Mouse (Mus musculus) skeletal muscle tissue, adult 2 months (tissue): ENCODE results near the gene Map2k6.

Experiments used
- DNase-seq: peaks from one replicate; pipeline ENCODE4 v3.0.0-alpha.2; 2012; ENCODE audit warnings: low read depth, low spot score

The Map2k6 gene

GRCm38 (mm10) chr11:110450758-110451121 is 51.8 kb downstream of the Map2k6 start:
- DNase-seq = no peak

- DNase-seq = no peak
Measured at GRCm38 (mm10) chr11:110451590-110451989, 52.7 kb downstream of the Map2k6 start.

DNA sequence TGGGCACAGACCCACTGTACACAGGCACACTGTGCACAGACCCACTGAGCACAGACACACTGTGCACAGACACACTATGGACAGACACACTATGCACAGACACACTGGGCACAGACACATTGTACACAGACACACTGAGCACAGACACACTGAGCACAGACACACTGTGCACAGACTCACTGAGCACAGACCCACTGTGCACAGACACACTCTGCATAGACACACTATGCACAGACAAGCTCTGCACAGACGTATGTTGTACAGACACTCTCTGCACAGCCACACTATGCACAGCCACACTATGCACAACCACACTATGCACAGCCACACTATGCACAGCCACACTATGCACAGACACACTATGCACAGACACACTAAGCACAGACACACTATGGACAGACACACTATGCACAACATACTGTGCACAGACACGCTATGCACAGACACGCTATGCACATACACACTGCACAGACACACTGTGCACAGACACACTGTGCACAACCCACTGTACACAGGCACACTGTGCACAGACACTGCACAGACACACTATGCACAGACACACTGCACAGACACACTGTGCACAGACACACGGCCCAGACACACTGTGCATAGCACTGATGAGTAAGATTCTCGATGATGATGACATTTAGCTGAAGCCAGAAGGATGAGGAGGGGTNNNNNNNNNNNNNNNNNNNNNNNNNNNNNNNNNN is 54.7 kb downstream of the Map2k6 start:
- no peak for DNase-seq

GRCm38 (mm10) chr11:110457441-110457912 is 58.6 kb downstream of the Map2k6 start:
- no peak for DNase-seq

DNA sequence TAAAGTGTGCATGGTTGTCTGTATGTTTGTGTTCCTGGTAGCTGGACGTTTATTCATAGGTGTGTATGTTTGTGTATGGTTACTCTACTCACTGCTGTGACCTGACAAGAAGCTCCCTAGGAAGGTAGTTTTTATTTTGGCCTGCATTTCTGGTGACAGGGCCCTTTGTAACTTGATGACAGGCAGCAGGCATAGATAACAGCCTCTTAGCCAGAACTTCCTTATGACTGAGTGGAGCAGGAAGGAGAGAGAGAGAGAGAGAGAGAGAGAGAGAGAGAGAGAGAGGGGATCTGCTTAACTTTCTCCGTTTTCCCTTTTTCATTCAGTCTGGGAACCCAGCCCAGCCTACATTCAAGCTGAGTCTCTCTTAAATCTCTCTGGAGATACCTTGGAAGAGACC is 61.6 kb downstream of the Map2k6 start:
- DNase-seq = no peak

DNA sequence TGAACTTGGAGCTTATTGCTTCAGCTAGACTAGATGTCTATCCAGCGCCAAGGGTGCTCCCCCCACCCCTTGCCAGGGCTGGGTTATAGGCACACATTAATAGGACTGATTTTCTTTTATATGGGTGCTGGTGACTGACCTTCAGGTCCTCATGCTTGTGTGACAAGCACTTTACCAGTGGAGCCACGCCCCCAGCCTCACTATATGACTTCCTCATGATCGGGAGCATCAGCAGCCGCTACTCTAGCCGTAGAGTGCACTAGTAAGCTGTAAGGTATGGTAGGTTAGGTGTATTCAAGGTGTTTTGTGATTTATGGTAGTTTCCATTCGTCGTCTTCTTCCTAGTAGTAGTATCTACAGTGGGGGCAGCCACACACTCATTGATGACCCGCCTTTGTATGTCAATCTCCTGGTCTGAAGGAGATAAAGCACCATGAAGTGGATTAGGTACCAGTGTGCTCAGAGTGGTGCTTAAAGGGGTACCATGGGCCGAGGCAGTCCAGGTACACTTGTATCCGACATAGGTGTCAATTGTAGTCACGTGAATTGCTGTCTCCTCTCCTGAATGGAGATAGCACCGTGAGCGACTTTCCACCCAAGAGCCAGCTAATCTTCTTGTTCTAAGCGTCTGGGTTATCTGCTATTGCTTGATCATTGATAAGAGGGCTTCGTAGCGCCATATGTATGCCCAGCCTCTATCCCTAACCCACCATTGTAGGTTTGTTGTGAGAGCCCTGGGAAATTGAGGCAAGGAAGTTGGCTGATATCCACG is 62.8 kb downstream of the Map2k6 start:
- DNase-seq = no peak

GRCm38 (mm10) chr11:110462975-110463578 is 64.2 kb downstream of the Map2k6 start:
- no peak for DNase-seq

GRCm38 (mm10) chr11:110463801-110464200 is 64.9 kb downstream of the Map2k6 start:
- DNase-seq = no peak

DNA sequence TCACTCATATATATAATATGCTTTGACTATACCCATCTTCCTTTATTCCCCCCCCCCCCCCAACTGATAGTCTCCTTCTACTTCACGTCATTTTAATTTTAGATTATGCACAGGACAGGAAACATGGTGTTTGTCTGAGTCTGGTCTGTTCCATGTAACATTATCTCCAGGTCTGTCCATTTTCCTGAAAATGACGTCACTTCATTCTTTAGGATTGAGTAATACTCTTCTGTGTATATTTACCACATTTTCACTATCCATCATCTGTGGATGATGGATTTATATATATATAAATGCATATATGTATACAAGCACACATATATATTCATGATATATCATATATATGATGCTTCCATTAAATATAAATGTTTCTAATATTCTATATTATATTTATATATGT is 70.1 kb downstream of the Map2k6 start:
- no peak for DNase-seq

DNA sequence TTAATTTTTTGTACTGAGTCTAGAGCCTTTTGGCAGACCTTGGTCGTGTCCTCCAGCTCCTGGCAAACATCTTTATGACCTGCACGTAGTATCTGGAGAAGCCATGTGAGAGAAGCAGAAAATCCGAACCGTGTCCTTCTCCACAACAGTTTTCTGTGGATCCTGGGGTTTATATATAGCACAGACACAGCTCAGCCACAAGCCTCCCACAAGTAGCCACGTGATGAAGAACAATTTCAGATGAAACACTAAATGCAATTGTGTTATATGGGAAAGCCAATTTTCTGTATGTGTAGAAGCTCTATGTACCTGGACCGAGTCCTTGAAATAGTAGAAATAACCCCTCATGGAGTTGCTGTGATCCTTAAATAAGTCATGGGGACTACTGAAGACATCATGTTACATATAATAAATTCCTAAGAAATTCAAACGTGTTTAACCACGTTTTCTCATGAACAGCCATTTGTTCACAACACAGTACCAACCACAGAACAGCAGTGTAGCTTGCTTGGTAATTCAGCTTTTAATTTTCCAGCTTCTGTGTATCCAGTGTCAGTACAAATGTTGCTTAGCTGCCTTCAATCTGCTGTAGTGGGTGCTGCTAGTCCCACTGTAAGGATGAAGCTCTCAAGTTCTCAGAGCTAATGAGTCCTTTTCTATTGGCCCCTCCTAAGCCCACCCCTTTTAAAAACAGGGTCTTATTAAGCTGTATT is 71.8 kb downstream of the Map2k6 start:
- DNase-seq = no peak

DNA sequence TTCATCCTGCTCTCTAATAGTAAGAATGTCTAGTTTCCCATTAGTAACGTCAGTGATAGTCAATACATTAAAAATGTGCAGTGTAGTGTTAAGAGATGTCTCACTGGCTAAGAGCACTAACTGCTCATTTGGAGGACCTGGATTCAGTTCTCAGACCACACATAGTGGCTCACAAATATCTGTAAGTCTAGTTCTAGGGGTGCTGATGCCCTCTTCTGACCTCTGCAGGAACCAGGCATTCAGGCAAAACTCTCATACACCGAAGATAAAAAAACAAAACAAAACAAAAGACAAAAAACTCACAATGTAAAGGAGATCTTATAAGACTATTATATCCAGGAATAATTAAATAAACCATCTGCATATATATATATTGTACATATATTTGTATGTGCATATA is 72.4 kb downstream of the Map2k6 start:
- no peak for DNase-seq

- no peak for DNase-seq
Measured at GRCm38 (mm10) chr11:110472078-110472477, 73.2 kb downstream of the Map2k6 start.

- DNase-seq = no peak
Measured at GRCm38 (mm10) chr11:110473495-110473894, 74.6 kb downstream of the Map2k6 start.

DNA sequence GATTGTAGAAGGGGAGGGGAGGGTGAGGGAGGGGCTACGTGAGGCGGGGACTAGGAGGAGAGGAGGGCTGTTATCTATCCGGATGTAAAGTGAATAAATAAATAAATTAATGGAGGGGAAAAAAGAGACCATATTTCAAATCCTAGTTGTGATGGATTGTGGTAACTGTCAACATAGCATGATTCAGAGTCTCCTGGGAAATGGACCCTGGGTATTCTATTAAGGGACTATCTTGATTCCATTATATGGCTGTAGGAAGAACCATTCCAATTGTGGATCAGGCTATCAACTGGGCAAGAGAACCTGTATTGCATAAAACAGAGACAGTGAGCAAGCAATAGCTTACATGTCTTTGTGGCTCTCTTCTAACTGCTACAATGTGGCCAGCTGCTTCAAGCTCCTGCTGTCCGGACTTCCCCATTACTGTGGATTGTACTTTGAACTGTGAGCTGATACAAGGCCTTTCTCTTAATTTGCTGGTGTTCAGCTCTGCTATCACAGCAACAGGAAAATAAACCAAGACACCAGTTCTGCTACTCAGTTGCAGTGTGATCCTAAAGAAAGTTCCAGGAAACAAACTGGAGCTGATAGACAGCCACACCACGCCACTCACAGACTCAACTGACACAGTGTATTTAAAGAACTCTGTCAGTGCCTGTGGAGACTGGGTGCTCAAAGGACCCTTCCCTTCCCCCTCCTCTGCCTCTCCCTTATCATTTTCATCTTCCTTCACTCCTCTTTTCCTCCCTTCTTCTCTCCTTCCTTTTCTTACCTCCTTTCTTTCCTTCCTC is 77.6 kb downstream of the Map2k6 start:
- no peak for DNase-seq

DNA sequence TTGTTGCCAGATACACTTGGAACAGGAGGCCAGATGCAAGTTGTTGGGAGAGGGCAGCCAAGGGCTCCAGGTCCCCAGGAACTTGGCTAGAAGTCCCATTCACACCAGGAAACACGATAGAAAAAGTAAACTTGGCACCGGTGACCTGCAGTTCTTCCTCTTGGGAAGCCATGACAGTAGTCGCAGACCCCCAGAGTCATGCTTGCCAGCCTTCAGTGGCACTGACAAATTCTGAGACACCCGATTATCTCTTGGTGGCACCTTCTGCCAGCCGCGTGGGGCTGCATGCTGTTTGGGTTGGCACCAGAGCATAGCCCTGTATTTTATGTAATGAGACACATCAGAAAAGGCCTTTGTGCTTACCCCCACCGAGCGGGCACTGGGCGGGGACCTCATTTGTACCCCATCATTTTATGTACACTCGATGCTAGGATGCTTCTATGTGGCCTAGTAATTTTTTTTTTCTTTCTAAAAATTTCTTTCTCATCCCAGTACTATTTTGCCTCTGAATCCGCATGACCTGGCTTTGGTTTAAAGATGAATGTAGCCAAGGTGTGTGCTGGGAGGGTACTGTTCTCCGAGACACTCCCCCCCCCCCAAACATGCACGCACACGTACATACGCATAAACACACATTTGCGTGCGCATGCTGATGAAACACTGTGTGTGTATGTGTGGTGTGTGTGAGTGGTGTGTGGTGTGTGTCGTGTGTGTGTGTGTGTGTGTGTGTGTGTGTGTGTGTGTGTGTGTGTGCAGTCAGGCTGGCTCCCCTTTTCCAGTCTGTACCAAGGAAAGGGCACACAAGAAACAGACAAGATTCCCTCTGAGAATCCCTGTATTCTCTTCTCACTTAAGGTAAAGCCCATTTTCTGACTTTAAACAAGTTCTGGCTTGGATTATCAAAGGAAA is 79.3 kb downstream of the Map2k6 start:
- DNase-seq = no peak

- DNase-seq = no peak
Measured at GRCm38 (mm10) chr11:110478978-110479384, 80.1 kb downstream of the Map2k6 start.

DNA sequence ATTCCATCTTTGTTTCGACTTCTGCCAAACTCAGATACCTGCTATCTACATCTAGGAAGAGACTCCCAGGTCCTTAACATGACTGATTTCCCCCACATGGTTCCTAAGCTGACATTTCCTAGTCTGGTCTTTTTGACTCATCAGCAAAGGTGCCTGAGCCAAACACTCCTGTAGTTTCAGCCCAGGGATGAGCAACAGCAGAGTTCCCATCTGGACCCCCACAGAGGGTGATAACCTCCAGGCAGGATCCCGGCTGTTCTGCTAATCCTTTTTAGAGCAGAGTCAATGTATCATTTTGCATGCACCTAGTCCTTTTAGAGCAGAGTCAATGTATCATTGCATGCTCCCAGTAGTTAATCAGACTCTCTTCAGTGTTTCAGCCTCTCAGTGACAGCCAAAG is 82.5 kb downstream of the Map2k6 start:
- DNase-seq = no peak

DNA sequence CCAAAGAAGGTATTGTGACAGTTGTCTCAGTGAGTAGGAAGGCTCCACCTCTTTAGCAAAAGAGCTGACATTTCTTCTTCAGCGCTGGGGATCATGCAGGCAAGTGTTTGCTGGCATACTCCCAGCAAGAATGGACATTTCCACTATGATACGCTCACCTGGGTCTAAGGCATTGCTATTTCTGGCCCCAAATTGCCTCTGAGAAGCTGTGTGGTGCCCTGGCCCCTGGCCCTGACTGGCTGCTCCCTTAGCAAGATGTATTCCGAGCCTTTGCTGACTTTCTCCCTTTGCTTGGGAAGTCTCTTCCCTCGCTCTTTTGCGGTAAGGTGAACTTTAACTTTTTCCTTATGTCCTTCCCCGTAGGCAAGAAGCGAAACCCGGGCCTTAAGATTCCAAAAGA is 83.3 kb downstream of the Map2k6 start:
- DNase-seq = no peak

- DNase-seq = no peak
Measured at GRCm38 (mm10) chr11:110482649-110483048, 83.7 kb downstream of the Map2k6 start.

DNA sequence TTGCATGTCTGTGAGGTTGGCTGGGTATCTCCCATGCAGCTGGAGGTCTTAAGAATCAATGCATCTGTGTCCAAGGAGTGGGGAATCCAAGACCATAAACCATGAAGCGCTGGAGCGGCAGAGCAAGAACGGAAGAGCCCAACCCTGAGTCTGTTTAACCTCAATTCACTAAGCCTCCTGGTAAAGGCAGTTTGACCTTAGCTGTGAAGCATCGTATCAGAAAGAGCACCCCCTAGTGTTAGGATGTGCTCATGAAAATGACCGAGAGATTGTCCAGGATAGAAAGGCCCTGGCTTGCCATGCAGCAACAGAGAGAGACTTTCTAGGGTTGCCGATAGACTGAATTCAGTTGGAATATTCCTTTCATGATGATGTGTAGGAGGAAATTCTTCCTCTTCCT is 84.2 kb downstream of the Map2k6 start:
- peak; percentile 44 for DNase-seq
